Mouse (Mus musculus) embryonic stem cell, embryonic (primary cell): ENCODE results near the gene Kif1b.

Source experiments
- CTCF ChIA-PET, 4 experiments: fragments of 300-600 bp in 2 of 4; fragments of 350-600 bp in 2 of 4; sonication (Branson Sonifier 250); formaldehyde crosslinking; loops; one replicate each; lab custom pipeline; 2022; ENCODE audit warnings: inconsistent platforms in 2 of 4; lab: Charles Lee
- POLR2A ChIA-PET, 4 experiments: fragments of 300-600 bp in 2 of 4; fragments of 350-600 bp in 2 of 4; sonication (Branson Sonifier 250); formaldehyde crosslinking; loops; one replicate each; lab custom pipeline; 2022; ENCODE audit warnings: antibody characterized with exemption in 4 of 4, inconsistent platforms in 1 of 4; lab: Charles Lee

Kif1b gene

DNA sequence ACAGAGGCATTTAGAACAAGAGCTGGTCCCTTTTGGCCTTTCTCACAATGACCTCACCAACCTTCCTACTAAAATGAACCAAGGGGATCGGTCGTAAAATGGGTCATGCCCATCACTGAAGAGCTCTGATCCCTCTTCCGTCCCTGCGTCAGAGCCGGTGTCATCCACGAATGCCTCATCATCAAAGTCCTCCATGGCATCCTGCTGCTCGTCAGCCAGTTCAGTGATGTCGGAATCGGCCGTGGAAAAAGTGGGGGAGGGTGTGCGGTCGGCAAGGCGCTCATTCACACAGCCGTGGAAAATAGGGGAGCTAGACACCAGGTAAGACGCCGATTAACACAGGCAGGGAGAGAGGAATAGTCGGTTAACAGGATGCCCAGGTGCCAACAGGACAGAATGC, 87.0 kb downstream of the Kif1b start:
- ChIA-PET POLR2A (interaction anchor here in 2 of 4 experiments (0.6 to 1.8 kb wide), 8 partner anchors 9 to 171 kb away, joined by 3 to 6 read pairs (median 4); no protein-coding TSS in a partner anchor), CTCF (interaction anchor here in 3 of 4 experiments (0.7 to 2.0 kb wide), 6 partner anchors 8 to 192 kb away, joined by 3 to 7 read pairs (median 4); partner anchors contain the start of gene Cenps (in 1 of the 3))

DNA sequence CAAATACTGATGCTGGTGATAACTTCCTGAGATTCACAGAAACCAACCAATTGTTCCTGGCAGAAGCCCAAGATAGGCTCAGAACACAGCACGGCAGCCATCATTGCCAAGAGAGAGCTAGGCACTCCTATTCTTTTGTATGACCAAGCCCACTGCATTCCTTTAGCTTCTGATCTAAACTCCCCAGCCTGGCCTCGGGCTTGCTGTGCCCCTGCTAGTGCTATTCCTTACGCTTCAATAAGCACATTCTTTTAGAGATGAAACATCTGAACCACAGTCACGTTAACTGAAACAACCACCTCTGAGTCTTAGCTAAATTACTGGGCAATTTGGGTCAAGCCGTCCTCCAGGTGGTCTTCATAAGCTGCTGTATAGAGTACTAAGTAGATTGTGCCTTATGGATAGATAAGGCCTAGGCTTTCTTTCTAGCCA, 87.4 kb downstream of the Kif1b start:
- POLR2A ChIA-PET = interaction anchor here in 3 of 4 experiments (0.6 to 1.8 kb wide), 7 partner anchors 10 to 171 kb away, joined by 3 to 6 read pairs (median 4); no protein-coding TSS in a partner anchor

DNA sequence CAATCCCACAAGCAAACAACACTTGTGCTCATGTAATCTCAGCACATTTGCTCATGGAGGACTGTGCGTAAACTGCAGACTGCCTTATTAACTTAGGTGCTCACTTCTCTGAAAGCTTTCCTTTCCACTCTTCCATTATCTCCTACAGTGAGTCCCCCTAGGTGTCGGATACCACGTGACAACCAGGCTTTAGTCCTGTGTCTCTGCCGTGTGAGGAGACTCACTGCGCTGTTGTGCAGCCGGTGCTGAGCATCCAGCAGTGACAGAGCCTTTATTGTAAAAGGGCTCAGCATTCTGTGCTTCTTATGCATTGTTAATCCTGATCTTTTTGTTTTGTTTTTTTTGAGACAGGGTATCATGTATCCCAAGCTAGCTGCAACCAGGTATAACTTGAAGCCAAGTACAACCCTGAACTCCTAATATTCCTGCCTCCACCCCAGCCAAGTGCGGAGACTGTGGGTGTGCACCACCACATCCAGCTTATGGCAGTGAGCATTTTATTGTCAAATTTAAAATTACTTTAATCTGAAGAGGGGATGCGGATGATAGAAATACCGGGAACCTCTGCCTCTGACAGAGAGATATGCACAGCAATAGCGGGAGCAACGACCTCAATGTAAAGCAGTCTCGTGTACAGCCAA, 88.0 kb downstream of the Kif1b start:
- ChIA-PET POLR2A (interaction anchor here in 2 of 4 experiments (0.6 to 1.8 kb wide), 6 partner anchors 52 to 170 kb away, joined by 3 to 6 read pairs (median 4); no protein-coding TSS in a partner anchor), CTCF (interaction anchor here in 3 of 4 experiments (0.6 to 2.0 kb wide), 6 partner anchors 8 to 105 kb away, joined by 3 to 7 read pairs (median 3); partner anchors contain the start of gene Cenps (in 1 of the 3))

More for the DNA sequence above, 87.4 kb downstream of the Kif1b start:
- CTCF ChIA-PET = interaction anchor here (0.6 to 2.0 kb wide), 8 partner anchors 8 to 193 kb away, joined by 3 to 7 read pairs (median 4); partner anchors contain the start of gene Cenps (in 1 of the 4)

DNA sequence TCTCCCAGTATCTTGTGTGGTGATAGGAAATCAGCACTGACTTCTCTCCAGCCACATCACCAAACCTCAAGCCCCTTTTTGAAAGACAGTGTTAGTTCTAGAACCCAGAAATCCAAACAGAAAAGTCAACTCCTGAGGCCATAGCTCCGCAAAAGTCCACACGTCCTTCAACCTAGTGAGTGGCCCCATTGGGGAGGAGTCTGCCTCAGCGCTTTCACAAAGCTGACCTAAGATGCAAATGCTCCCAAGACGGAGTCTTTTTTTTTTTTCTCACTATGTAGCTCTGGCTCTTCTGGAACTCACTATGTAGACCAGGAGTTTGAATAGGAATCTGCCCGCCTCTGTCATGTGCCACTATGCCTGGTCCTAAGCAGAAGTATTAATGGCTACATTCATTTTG, 89.0 kb downstream of the Kif1b start:
- POLR2A ChIA-PET = interaction anchor here in 1 of 4 experiments (0.9 kb wide), 1 partner anchor 8 kb away, joined by 3 read pairs; no protein-coding TSS in a partner anchor
- CTCF ChIA-PET = no interaction called here

DNA sequence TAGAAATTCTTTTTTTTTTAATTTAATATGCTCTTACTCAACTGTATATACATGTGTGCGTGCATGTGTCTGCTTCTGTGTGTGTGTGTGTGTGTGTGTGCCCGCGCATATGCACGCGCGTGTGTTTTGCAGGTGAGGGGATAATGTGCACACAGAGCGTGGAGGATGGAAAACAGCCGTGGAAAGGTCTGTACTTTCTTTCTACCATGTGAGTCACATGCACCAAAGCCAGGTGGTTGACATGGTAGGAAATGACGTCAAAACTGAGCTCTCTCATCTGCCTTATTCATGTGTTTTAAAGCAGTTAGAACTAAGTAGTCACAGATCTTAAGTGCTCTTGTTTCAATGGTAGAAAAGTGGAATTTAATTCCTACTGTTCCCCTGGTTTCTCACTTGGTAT, 91.5 kb downstream of the Kif1b start:
- CTCF ChIA-PET = interaction anchor here in 3 of 4 experiments (0.6 to 0.9 kb wide), 4 partner anchors 25 to 166 kb away, joined by 3 to 4 read pairs (median 4); no protein-coding TSS in a partner anchor
- POLR2A ChIA-PET = interaction anchor here in 3 of 4 experiments (0.5 to 0.9 kb wide), 3 partner anchors 15 to 589 kb away, joined by 3 to 7 read pairs (median 3); partner anchors contain the start of gene Tardbp (in 1 of the 3)

DNA sequence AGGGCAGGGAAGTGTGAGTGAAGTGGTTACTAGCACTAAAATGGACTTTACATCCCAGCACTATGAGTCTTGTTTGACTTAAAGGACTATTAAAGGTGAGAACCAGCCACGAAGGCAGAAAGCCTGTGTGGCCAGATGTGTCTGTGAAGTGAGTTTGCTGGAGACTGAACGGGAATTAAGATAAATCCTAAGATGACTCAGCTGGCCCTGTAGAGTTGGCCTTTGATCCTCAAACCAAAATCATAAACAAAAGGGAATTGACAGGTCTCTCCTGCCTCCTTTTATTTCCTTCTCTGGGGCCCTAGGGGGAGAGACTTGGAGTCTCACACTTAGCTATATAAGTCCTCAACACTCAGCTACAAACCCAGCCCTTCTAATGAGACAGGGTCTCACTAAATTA, 92.1 kb downstream of the Kif1b start:
- POLR2A ChIA-PET = interaction anchor here in 3 of 4 experiments (0.5 to 1.6 kb wide), 6 partner anchors 10 to 52 kb away, joined by 3 to 7 read pairs (median 4); partner anchors contain the start of gene Pgd (in 1 of the 3)
- CTCF ChIA-PET = interaction anchor here in 2 of 4 experiments (0.6 to 1.3 kb wide), 5 partner anchors 10 to 165 kb away, joined by 3 to 4 read pairs (median 3); no protein-coding TSS in a partner anchor

DNA sequence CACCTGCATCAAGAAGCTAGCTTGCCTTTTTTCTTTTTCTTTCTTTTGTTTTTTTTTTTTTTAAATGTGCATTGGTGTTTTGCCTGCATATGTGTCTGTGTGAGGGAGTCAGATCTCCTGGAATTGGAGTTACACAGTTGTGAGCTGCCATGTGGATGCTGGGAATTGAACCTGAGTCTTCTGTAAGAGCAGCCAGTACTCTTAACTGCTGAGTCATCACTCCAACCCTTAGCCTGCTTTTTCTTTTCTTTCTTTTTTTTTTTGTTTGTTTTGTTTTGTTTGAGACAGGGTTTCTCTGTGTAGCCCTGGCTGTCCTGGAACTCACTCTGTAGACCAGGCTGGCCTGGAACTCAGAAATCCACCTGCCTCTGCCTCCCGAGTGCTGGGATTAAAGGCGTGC, 93.0 kb downstream of the Kif1b start:
- POLR2A ChIA-PET = interaction anchor here (0.6 to 1.6 kb wide), 9 partner anchors 9 to 757 kb away, joined by 3 to 4 read pairs (median 3); partner anchors contain the start of gene Pgd (in 1 of the 4)
- CTCF ChIA-PET = interaction anchor here (0.6 to 1.3 kb wide), 5 partner anchors 9 to 190 kb away, joined by 3 to 5 read pairs (median 3); no protein-coding TSS in a partner anchor

DNA sequence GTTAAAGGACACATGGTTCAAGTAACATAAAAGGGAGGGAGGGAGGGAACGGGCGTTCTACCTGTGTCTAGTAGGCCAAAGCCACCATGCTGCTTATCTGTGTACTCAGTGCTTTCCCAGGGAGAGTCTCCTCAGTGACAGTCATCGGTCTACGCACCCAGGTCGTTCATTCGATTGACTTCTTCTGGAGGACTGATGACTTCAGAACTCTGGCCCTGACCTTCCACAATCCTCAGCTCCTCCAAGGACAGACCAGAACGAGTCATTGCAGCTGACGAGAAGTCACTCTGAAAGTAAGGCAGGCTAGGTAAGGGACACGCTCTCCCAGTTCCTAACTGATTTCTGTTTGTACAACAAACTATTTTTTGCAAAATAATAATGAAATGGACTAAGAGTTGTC, 94.0 kb downstream of the Kif1b start:
- CTCF ChIA-PET = interaction anchor here in 2 of 4 experiments (0.6 to 1.5 kb wide), 2 partner anchors 27 to 58 kb away, joined by 3 to 16 read pairs; no protein-coding TSS in a partner anchor
- POLR2A ChIA-PET = interaction anchor here in 1 of 4 experiments (1.2 kb wide), 1 partner anchor 8 kb away, joined by 3 read pairs; no protein-coding TSS in a partner anchor

DNA sequence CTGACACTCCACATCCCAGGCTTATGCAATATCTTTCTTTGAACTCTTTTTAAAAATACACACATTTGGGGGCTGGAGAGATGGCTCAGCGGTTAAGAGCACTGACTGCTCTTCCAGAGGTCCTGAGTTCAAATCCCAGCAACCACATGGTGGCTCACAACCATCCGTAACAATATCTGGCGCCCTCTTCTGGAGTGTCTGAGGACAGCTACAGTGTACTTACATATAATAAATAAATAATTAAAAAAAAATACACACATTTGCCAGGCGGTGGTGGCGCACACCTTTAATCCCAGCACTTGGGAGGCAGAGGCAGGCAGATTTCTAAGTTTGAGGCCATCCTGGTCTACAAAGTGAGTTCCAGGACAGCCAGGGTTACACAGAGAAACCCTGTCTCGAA, 96.1 kb downstream of the Kif1b start:
- ChIA-PET CTCF (interaction anchor here in 2 of 4 experiments (0.6 to 1.2 kb wide), 4 partner anchors 9 to 96 kb away, joined by 3 to 12 read pairs (median 3); partner anchors contain the start of gene Kif1b (in 1 of the 2)), POLR2A (interaction anchor here in 2 of 4 experiments (0.6 to 1.4 kb wide), 3 partner anchors 10 to 51 kb away, joined by 3 to 4 read pairs (median 3); no protein-coding TSS in a partner anchor)

DNA sequence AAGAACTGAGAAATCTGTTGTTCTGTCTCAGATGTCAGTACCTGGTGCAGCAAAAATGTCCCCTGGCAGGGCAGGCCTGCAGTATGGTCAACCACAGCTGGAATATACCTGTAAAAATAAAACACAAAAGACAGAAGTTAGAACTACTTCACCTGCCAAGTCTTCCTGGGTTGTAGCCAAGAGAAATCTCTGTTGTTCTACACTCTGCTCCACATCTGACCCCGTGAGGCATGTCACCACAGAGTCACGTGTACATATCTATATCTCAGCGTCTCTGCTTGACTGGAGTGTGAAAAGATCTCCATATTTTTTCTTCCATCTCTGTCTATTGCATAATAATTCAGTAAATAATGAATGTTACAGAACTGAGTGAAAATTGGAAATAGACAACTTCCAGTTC, 105.0 kb downstream of the Kif1b start:
- ChIA-PET POLR2A (interaction anchor here in 1 of 4 experiments (0.6 kb wide), 1 partner anchor 43 kb away, joined by 11 read pairs; no protein-coding TSS in a partner anchor), CTCF (interaction anchor here in 1 of 4 experiments (0.6 kb wide), 1 partner anchor 426 kb away, joined by 7 read pairs; no protein-coding TSS in a partner anchor)

DNA sequence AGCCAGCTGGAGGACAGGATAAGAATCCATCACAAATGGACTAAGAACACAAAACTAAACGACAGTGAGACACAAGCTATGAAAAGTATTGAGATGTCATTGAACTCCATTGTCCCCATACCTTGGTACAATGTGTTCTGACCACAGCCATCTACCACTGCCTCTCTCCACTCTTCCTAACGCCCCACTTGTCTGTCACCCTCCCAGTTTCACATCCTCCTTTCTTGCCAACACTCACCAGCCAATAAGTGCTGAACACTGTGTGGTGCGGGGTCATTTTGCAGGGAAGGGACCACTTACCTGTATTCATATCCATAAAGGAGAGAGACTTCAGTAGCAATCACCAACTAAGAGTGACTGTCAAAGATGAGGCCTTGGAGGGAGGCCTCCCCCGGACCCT, 106.4 kb downstream of the Kif1b start:
- POLR2A ChIA-PET = no interaction called here
- CTCF ChIA-PET = interaction anchor here in 1 of 4 experiments (0.5 kb wide), 1 partner anchor 13 kb away, joined by 5 read pairs; no protein-coding TSS in a partner anchor

DNA sequence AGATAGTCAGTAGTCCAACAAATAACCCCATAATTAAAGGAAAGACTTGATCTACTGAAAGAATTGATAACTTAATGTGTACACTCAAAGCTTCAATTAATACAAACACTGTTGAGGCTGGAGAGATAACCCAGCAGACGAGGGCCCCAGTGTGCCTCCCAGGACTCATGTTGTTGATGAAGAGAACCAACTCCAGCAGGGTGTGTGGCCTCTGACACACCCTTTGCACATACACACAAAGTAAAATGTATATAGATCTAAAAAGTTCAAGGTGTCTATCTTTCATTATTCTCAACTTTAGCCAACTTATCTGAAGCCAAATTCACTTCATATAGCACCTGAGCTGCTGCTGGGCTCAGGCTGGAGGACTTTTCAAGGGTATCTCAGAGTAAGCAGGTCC, 110.3 kb downstream of the Kif1b start:
- ChIA-PET CTCF (no interaction called here), POLR2A (interaction anchor here in 1 of 4 experiments (0.6 kb wide), 1 partner anchor 53 kb away, joined by 3 read pairs; no protein-coding TSS in a partner anchor)

DNA sequence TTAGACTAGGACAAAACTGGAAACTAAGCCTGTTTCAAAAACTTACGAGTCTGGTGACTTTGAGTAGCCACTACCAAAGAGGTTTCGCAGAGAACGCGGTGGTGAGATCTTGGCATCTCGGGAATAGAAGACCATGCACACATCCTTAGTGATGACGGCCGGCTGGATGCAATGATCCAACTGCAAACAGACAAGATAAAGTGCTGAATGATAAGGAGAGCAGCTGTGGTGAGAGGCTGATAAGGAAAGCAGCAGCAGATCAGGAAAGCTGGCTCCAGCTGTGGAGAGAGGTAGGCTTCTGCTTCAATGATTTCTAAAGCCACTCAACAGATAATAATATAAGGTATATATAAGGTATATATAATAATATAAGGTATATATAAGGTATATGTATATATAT, 116.4 kb downstream of the Kif1b start:
- ChIA-PET POLR2A (interaction anchor here in 2 of 4 experiments (0.6 kb wide), 3 partner anchors 37 to 339 kb away, joined by 3 to 9 read pairs (median 3); no protein-coding TSS in a partner anchor), CTCF (no interaction called here)

DNA sequence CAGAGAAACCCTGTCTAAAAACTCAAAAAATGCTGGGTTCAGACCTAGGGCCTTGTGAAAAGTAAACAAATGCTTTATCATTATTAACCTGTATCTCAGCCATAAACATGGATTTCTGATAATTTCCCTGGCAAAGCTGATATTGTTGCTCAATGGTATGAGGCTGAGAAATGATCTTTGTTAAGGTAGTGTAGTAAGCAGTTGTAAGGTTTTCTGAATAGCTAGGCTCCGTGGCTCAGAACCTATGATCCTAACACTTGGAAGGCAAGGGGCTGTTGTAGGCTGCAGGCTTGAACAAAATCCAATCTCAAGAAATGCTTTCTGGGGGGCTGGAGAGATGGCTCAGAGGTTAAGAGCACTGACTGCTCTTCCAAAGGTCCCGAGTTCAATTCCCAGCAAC, 118.9 kb downstream of the Kif1b start:
- ChIA-PET CTCF (no interaction called here), POLR2A (no interaction called here)

DNA sequence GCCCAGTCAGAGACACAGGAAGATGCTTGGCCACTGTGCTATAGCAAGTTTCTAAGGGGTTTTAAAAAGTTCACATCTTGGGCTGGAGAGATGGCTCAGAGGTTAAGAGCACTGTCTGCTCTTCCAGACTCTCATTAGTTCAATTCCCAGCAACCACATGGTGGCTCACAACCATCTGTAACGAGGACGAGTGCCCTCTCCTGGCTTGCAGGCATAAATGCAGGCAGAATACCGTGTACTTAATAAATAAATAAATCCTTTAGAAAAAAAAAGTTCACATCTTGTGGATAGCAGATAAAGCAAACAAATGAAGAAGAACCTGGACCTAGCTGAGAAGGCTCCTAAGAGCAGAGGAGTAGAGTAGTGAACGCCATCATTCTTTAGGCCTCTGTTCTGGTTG, 124.7 kb downstream of the Kif1b start:
- POLR2A ChIA-PET = interaction anchor here in 3 of 4 experiments (0.6 to 3.0 kb wide), 16 partner anchors 10 to 559 kb away, joined by 3 to 14 read pairs (median 4); partner anchors contain the start of genes Pgd (in 3 of the 3) and Kif1b (in 1 of the 3)
- CTCF ChIA-PET = interaction anchor here (0.6 to 2.6 kb wide), 15 partner anchors 10 to 238 kb away, joined by 3 to 25 read pairs (median 3); no protein-coding TSS in a partner anchor

DNA sequence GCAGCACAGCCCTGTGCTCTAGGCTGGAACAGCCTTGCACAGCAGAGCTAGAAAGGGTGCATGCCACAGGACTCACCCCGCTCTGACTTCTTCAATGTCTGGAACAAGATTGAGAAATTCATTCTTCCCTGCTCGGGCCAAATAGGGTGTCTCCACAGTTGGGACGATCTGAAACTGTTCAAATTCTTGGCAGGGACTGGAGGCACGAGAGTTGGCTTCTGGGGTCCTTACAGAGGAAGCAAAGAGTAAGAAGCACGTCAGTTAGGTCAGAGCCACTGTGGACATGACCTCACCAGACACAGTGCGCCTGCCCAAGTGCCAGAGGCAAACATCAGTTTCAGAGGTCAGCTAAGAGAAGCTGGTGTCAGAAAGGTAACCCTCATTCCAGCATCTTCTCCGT, 125.3 kb downstream of the Kif1b start:
- ChIA-PET POLR2A (interaction anchor here in 2 of 4 experiments (1.0 to 3.0 kb wide), 6 partner anchors 9 to 126 kb away, joined by 3 to 14 read pairs (median 6); partner anchors contain the start of genes Kif1b (in 1 of the 2) and Pgd (in 1 of the 2)), CTCF (interaction anchor here in 2 of 4 experiments (1.1 to 2.6 kb wide), 7 partner anchors 14 to 105 kb away, joined by 3 to 25 read pairs (median 5); no protein-coding TSS in a partner anchor)

DNA sequence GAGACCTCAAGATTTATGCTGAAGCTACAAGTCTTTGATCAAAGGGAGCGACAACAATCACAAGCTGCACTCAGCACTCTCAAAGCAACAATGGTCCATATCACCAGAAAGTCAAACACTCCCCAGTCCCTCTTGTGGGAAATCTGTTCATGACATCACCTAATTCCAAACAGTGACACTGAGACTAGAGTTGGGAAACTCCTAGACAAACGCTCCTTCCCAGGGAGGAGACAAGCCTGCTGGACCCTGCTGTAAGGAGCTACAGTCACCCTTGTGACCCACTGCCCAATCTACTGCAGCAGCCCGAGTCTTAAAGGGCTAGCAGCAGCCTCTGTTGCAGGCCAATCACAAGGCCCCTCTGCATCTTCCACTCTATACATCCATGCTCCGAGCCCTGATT, 127.9 kb downstream of the Kif1b start:
- POLR2A ChIA-PET = interaction anchor here in 1 of 4 experiments (0.6 to 1.7 kb wide), 3 partner anchors 14 to 429 kb away, joined by 3 to 8 read pairs (median 7); partner anchors contain the start of gene Pgd
- CTCF ChIA-PET = interaction anchor here in 2 of 4 experiments (0.7 to 1.4 kb wide), 2 partner anchors 35 to 36 kb away, joined by 3 read pairs; no protein-coding TSS in a partner anchor
